Mouse (Mus musculus) inflammation-experienced regulatory T-cells, adult 16 weeks (primary cell): ENCODE measurements around the gene Polr2h. TPM values are rescaled to one million over a fixed set of nuclear protein-coding genes. Genes with fewer than 3 reads are reported as not detected.

Experiments
- polyA plus RNA-seq: library from polyadenylated mRNA; unstranded; fragments of 100-300 nt; shearing (Covaris generic); gene quantifications from one replicate; pipeline ENCODE4 v1.2.1, GENCODE M21; 2017

Gene Polr2h
- polyA plus RNA-seq = 64.9 TPM

GRCm38 (mm10) chr16:20717181-20717977, at the start of gene Polr2h, which contains the start of gene Clcn2:
Gene Polr2h (plus strand): TSS chr16:20717665.
Gene Clcn2 (minus strand): TSS chr16:20717746.

GRCm38 (mm10) chr16:20668013-20668412, 49.5 kb upstream of the Polr2h start, which contains the start of gene Eif4g1:
Gene Eif4g1 (plus strand): TSS chr16:20668313.

GRCm38 (mm10) chr16:20693111-20693701, 24.3 kb upstream of the Polr2h start, which contains the start of gene Fam131a:
Gene Fam131a (plus strand): TSS chr16:20693241.

GRCm38 (mm10) chr16:20732925-20733730, 15.7 kb downstream of the Polr2h start, which contains the start of gene Chrd:
Gene Chrd (plus strand): TSS chr16:20733127.

GRCm38 (mm10) chr16:20733731-20734730, 16.6 kb downstream of the Polr2h start, which contains the start of gene Thpo:
Gene Thpo (minus strand): TSS chr16:20734511.

Other genes with a start within 250 kb of the Polr2h start
- 21.3 TPM for gene Eif2b5, start 218.8 kb upstream of the Polr2h start, polyA plus RNA-seq
- gene Dvl3, start 200.7 kb upstream of the Polr2h start, polyA plus RNA-seq = 5.8 TPM
- gene Ap2m1, start 182.2 kb upstream of the Polr2h start, polyA plus RNA-seq = 486 TPM
- gene Abcf3, start 169.1 kb upstream of the Polr2h start, polyA plus RNA-seq = 122 TPM
- 0.30 TPM for gene Vwa5b2, start 128.2 kb upstream of the Polr2h start, polyA plus RNA-seq
- gene Eef1akmt4, start 106.1 kb upstream of the Polr2h start, polyA plus RNA-seq = 16.9 TPM
- not detected for gene Gm49333, start 106.1 kb upstream of the Polr2h start, polyA plus RNA-seq
- gene Alg3, start 105.9 kb upstream of the Polr2h start, polyA plus RNA-seq = 44.0 TPM
- not detected for gene Camk2n2, start 96.4 kb upstream of the Polr2h start, polyA plus RNA-seq
- gene Ece2, start 87.8 kb upstream of the Polr2h start, polyA plus RNA-seq = not detected
- gene Psmd2, start 66.0 kb upstream of the Polr2h start, polyA plus RNA-seq = 308 TPM
- 165 TPM for gene Eif4g1, start 49.4 kb upstream of the Polr2h start, polyA plus RNA-seq
- gene Fam131a, start 24.4 kb upstream of the Polr2h start, polyA plus RNA-seq = 1.2 TPM
- gene Clcn2, start 81 bp downstream of the Polr2h start, polyA plus RNA-seq = 0.88 TPM
- gene Chrd, start 15.5 kb downstream of the Polr2h start, polyA plus RNA-seq = not detected
- not detected for gene Thpo, start 16.8 kb downstream of the Polr2h start, polyA plus RNA-seq